Mouse (Mus musculus) liver, embryonic 11.5 days (tissue): Measurements from ENCODE around the gene Btbd9. TPM values are rescaled to one million over a fixed set of nuclear protein-coding genes. Genes with fewer than 3 reads are reported as not detected.

Experiments
- ATAC-seq: fragments of 200-750 bp; cut with Nextera tagmentation; replicated peaks from 2 replicates; pipeline ENCODE4 v1.8.0; 2017; ENCODE audit warnings: moderate number of reproducible peaks, mild to moderate bottlenecking, moderate TSS enrichment, moderate library complexity; ENCODE audit not compliant: low FRiP score
- DNase-seq: peaks from one replicate; pipeline ENCODE4 v3.0.0-alpha.2; 2017; ENCODE audit warnings: low spot score
- H3K27ac ChIP-seq: fragments of 300-500 bp; sonication (generic); 2 replicates; pipeline ENCODE4 v1.5.1; 2014; ENCODE audit warnings: mild to moderate bottlenecking, low read depth, low read length, control low read depth
- H3K27me3 ChIP-seq: fragments of 300-500 bp; sonication (generic); replicated peaks from 2 replicates; pipeline ENCODE4 v1.6.1; 2014; ENCODE audit warnings: low read length, mixed read lengths; ENCODE audit not compliant: control insufficient read depth, insufficient read depth
- H3K36me3 ChIP-seq: fragments of 300-500 bp; sonication (generic); 2 replicates; pipeline ENCODE4 v1.6.1; 2014; ENCODE audit warnings: mild to moderate bottlenecking, low read length, moderate library complexity, mixed read lengths; ENCODE audit not compliant: control insufficient read depth, insufficient read depth
- H3K4me1 ChIP-seq: fragments of 300-500 bp; sonication (generic); replicated peaks from 2 replicates; pipeline ENCODE4 v1.6.1; 2014; ENCODE audit warnings: low read length, mixed read lengths; ENCODE audit not compliant: control insufficient read depth, insufficient read depth
- H3K4me2 ChIP-seq: fragments of 300-500 bp; sonication (generic); 2 replicates; pipeline ENCODE4 v1.6.1; 2014; ENCODE audit warnings: mild to moderate bottlenecking, control low read depth, moderate library complexity
- H3K4me3 ChIP-seq: fragments of 300-500 bp; sonication (generic); 2 replicates; pipeline ENCODE4 v1.5.1; 2014; ENCODE audit warnings: low read depth, low read length, control low read depth
- H3K9ac ChIP-seq: fragments of 300-500 bp; sonication (generic); 2 replicates; pipeline ENCODE4 v1.6.1; 2014; ENCODE audit warnings: low read depth, low read length, control low read depth
- H3K9me3 ChIP-seq: fragments of 300-500 bp; sonication (generic); 2 replicates; pipeline ENCODE4 v1.6.1; 2016; ENCODE audit warnings: low read length, inconsistent platforms, mixed read lengths; ENCODE audit not compliant: control insufficient read depth
- WGBS: fragments of 180-500 bp; shearing (Covaris S2); extraction: QIAGEN DNeasy Blood & Tissue Kit; methylation state at CpG from one replicate; pipeline ENCODE4 v1.1.7; 2014; 5-methylcytosine and 5-hydroxymethylcytosine counted together
- polyA plus RNA-seq: library from polyadenylated mRNA; unstranded; fragments of >200 nt; fragmentation: Nextera tagmentation; extraction: Ambion mirVana; gene quantifications from 2 replicates; pipeline ENCODE4 v1.2.1, GENCODE M21; 2014

Btbd9 gene
- polyA plus RNA-seq, 1 experiment from 2014 or later: 33.4 TPM

GRCm38 (mm10) chr17:30378221-30379010 lies 197.9 kb downstream of the Btbd9 start:
- no peak overlapping the region for H3K4me2 ChIP-seq

DNA sequence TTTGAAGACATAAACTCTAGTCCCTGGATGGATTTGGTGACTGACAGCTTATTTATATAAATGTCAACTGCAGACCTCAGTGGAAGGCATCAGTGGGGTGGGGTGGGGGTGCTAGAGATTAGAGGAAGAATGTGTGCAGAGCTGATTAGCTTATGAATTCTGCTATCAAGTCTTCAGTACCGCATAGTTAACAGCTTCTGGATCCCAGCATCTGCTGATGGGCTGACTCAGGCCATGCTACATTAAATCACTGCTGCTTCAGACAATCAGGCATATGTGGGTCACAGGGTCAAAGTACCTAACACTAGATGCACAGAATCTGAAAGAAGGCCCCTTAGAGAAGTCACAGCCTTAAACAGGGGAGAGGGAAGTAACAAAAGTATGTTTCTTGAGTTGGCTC lies 198.5 kb downstream of the Btbd9 start:
- ATAC-seq: no peak
- Histone ChIP-seq H3K4me1 (no peaks in the 10 kb centered on the region), H3K9me3 (no peaks in the 10 kb centered on the region), H3K27ac (no peak overlapping the region), H3K4me3 (no peak overlapping the region), H3K27me3 (no peaks in the 10 kb centered on the region), H3K36me3 (no peaks in the 10 kb centered on the region), H3K9ac (no peak overlapping the region), H3K4me2 (no peak overlapping the region)
- WGBS: 19% methylated on average over 1 of the region's 1 CpGs
- DNase-seq: no peak

More at GRCm38 (mm10) chr17:30378221-30379010, 197.9 kb downstream of the Btbd9 start:
- 72% methylated on average over 5 of the region's 5 CpGs for WGBS
- Histone ChIP-seq H3K27me3 (no peaks in the 10 kb centered on the region), H3K4me1 (no peaks in the 10 kb centered on the region), H3K27ac (no peak overlapping the region), H3K36me3 (no peaks in the 10 kb centered on the region), H3K9me3 (no peaks in the 10 kb centered on the region), H3K9ac (no peak overlapping the region), H3K4me3 (no peak overlapping the region)
- ATAC-seq (no peak), DNase-seq (no peak)

- Histone ChIP-seq H3K4me1 (no peaks in the 10 kb centered on the region), H3K4me2 (no peak overlapping the region), H3K9ac (no peak overlapping the region), H3K9me3 (no peaks in the 10 kb centered on the region), H3K27ac (no peak overlapping the region), H3K36me3 (no peaks in the 10 kb centered on the region), H3K4me3 (no peak overlapping the region), H3K27me3 (no peaks in the 10 kb centered on the region)
- DNase-seq: no peak
- WGBS: 82% methylated on average over 1 of the region's 1 CpGs
- no peak for ATAC-seq
Observed at GRCm38 (mm10) chr17:30375107-30375506, 201.2 kb downstream of the Btbd9 start.

DNA sequence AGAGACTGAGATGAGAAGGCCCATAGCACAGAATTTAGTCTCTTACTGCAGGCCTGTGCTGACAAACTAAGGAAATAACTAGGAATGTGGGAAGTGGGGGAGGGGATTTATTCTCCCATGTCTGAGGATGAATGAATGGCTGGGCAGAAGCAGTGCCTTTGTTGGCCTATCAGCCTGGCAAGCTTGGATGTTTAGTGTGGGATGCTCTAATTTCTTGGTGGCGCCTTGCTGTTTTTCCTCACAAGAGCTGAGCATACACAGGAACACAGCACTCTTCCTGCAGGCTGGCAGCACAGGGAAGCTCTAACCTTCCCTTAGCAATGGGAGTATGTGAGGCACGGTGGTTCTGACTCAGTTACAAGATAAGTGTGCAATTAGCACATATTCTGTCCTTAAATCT lies 207.7 kb downstream of the Btbd9 start:
- no peaks in the 10 kb centered on the region for H3K27me3 ChIP-seq
- 62% methylated on average over 2 of the region's 2 CpGs for WGBS
- no peaks in the 10 kb centered on the region for H3K36me3 ChIP-seq
- ATAC-seq (no peak), DNase-seq (no peak)
- H3K4me2 ChIP-seq: no peak overlapping the region
- no peak overlapping the region for H3K27ac ChIP-seq
- no peak overlapping the region for H3K9ac ChIP-seq
- H3K4me3 ChIP-seq: no peak overlapping the region
- no peaks in the 10 kb centered on the region for H3K9me3 ChIP-seq
- no peaks in the 10 kb centered on the region for H3K4me1 ChIP-seq

DNA sequence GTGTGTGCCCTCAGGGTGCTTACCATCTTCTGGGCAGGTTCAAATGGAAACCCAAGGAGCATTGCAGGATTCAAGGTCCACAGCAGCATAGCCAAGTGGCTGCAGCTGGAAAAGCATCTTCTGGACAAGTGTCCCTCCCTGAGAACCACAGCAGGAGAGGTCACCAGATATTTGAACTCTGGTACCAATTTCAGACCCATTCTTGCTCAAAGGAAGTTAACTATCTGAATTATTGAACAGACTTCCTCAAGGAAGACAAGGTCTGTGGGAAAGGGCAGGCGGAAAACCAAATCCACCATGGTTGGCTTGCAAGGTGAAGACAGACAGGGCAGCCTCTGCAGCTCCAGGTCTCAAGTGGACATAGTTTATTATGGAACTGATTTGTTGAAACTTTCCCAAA lies 211.6 kb downstream of the Btbd9 start:
- H3K27ac ChIP-seq: no peak overlapping the region
- ATAC-seq (no peak), DNase-seq (no peak)
- no peaks in the 10 kb centered on the region for H3K36me3 ChIP-seq
- WGBS: 83% methylated on average over 1 of the region's 1 CpGs
- H3K9ac ChIP-seq: no peak overlapping the region
- no peak overlapping the region for H3K4me3 ChIP-seq
- H3K9me3 ChIP-seq: no peaks in the 10 kb centered on the region
- H3K4me1 ChIP-seq: peaks cover 10% of the 10 kb centered on the region; the same call in 1 of the 2 replicates
- no peaks in the 10 kb centered on the region for H3K27me3 ChIP-seq
- H3K4me2 ChIP-seq: no peak overlapping the region

DNA sequence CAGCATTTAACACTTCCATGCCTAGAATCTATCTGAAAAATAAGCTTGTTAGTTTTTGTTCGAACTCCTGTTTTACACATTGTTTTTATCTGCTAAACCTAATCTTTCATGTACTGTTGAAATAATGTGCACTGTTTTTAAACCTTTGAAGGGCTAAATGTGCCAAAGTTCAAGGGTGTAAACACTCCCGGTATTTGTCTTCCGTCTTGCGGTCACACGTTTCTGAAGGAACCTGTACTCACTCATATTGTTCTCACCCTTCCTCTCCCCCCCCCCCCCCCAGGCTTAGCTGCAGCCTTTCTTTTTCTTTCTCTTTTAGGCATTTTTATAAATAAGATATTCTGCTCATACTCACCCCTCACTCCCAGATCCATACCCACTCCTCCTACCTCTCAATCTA lies 212.9 kb downstream of the Btbd9 start:
- no peak overlapping the region for H3K4me3 ChIP-seq
- no peaks in the 10 kb centered on the region for H3K27me3 ChIP-seq
- ATAC-seq: no peak
- H3K36me3 ChIP-seq: no peaks in the 10 kb centered on the region
- H3K9ac ChIP-seq: no peak overlapping the region
- 71% methylated on average over 5 of the region's 5 CpGs for WGBS
- DNase-seq: no peak
- H3K9me3 ChIP-seq: no peaks in the 10 kb centered on the region
- H3K4me2 ChIP-seq: no peak overlapping the region
- H3K4me1 ChIP-seq: peaks cover 10% of the 10 kb centered on the region; the same call in 1 of the 2 replicates
- no peak overlapping the region for H3K27ac ChIP-seq

DNA sequence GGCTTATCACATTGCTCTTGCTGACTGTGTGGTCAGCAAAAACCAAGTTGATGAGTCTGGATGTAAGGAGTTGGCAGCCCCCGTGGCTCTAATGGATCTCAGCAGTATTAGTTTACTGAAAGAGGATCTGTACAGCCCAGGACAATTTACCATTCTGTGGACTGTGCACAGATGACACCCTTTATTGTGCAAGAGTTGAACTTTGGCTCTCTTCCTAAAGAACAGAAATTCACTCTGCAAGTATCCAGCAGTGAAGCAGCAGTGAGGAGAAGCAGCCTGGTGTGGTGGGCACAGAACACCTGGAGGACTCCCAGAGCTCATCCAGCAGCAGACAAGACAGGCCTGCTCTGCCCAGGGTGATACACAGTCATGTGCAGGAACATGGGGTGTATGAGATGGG lies 215.6 kb downstream of the Btbd9 start:
- no peak overlapping the region for H3K27ac ChIP-seq
- ATAC-seq (no peak), DNase-seq (peak; percentile 1)
- WGBS: 20% methylated on average over 1 of the region's 1 CpGs
- H3K4me3 ChIP-seq: no peak overlapping the region
- no peak overlapping the region for H3K4me2 ChIP-seq
- H3K9ac ChIP-seq: no peak overlapping the region
- H3K4me1 ChIP-seq: peaks cover 10% of the 10 kb centered on the region; the same call in 1 of the 2 replicates
- no peaks in the 10 kb centered on the region for H3K9me3 ChIP-seq
- H3K27me3 ChIP-seq: no peaks in the 10 kb centered on the region
- H3K36me3 ChIP-seq: no peaks in the 10 kb centered on the region

GRCm38 (mm10) chr17:30359392-30359791 lies 216.9 kb downstream of the Btbd9 start:
- 80% methylated on average over 5 of the region's 5 CpGs for WGBS

GRCm38 (mm10) chr17:30355431-30355830 lies 220.9 kb downstream of the Btbd9 start:
- no peak overlapping the region for H3K4me3 ChIP-seq
- no peaks in the 10 kb centered on the region for H3K36me3 ChIP-seq
- H3K4me1 ChIP-seq: peaks cover 10% of the 10 kb centered on the region
- ATAC-seq: no peak
- 71% methylated on average over 1 of the region's 1 CpGs for WGBS
- no peak overlapping the region for H3K4me2 ChIP-seq
- no peak overlapping the region for H3K9ac ChIP-seq
- H3K27me3 ChIP-seq: no peaks in the 10 kb centered on the region
- no peak overlapping the region for H3K27ac ChIP-seq
- no peaks in the 10 kb centered on the region for H3K9me3 ChIP-seq
- no peak for DNase-seq

More at GRCm38 (mm10) chr17:30359392-30359791, 216.9 kb downstream of the Btbd9 start:
- no peak overlapping the region for H3K27ac ChIP-seq
- H3K27me3 ChIP-seq: no peaks in the 10 kb centered on the region
- ATAC-seq: no peak
- H3K4me2 ChIP-seq: no peak overlapping the region
- H3K9ac ChIP-seq: no peak overlapping the region
- H3K9me3 ChIP-seq: no peaks in the 10 kb centered on the region
- peaks cover 15% of the 10 kb centered on the region for H3K4me1 ChIP-seq
- H3K36me3 ChIP-seq: no peaks in the 10 kb centered on the region
- no peak overlapping the region for H3K4me3 ChIP-seq
- no peak for DNase-seq
